Mouse (Mus musculus): Measurements from ENCODE around the gene Trappc10.

DNA sequence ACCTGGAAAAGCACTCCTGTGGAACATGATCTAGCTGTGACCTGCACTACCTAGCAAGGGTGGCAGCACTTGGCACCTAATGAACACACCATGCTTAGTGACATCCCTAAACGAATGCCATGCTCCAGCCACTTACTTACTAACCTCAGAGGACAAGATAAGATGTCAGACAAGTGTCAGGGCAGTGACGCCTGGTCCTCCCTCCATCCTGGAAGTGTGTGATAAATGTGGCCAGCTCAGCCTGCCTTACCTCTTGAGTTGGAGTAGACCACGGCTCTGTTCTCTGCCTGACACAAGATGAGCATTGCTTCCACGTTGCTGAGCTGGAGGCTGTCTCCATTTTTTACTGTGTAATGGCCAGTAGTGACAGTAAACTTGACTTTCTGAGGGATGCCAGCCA is 43.3 kb downstream of the Trappc10 start:
- TF ChIP-seq CTCF (IDR thresholded peaks at IDR 0.05; ENCODE audit: control insufficient read depth, insufficient read depth, insufficient read length), result no peak
- TF ChIP-seq USF1 (IDR thresholded peaks at IDR 0.05; ENCODE audit: low read depth), result no peak
- TF ChIP-seq MAX (IDR thresholded peaks at IDR 0.05), result no peak
- no peak for TF ChIP-seq MYOD1 (IDR thresholded peaks at IDR 0.05; ENCODE audit: control insufficient read depth, insufficient read length, low read depth)
- TF ChIP-seq MYOG (IDR thresholded peaks at IDR 0.05; ENCODE audit: control insufficient read depth, extremely low read depth, insufficient read length), result no peak
- no peak for TF ChIP-seq CEBPB (IDR thresholded peaks at IDR 0.05; ENCODE audit: low read depth)
